Mouse (Mus musculus): ENCODE data around the gene Nfxl1. TPM values are rescaled to one million over a fixed set of nuclear protein-coding genes. Genes with fewer than 3 reads are reported as not detected.
"Not testable (repeated sequence)": the region's sequence is repeated elsewhere in the genome, so short reads cannot be mapped to it uniquely, and the experiment has no call there.

The Nfxl1 gene
- 6.9 TPM for polyA plus RNA-seq (2012; fragmentation: generic; extraction: Trizol)

DNA sequence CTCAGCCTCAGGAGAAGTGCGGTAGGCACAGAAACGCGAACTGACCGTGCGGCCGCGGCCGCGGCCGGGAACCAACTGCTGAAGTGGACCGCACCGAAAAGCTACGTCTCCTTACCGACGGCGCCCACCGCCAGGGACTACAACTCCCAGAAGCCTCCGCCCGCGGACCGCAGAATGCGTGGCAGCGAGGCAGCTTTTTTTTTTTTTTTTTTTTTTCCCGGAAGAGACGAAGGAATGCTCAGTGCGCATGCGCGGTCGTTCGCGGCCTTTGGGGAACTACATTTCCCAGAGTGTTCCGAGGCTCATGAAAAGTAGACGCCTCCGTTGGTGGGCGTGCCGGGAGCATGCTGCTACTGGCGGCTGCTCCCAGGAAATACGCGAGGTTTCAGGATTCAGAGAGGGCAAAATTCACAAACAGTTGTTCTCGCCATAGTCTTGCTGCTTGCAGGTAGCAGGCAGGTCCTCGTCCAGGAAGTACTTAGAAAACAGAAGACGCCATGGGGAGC is at the start of gene Nfxl1:
TSS of gene Nfxl1 (minus strand) at position 141 of the 506 bp plus-strand sequence.
- peaks cover 21% of the 10 kb centered on the region for H3K79me2 ChIP-seq (ENCODE audit: control insufficient read depth, insufficient read depth)
- H3K4me2 ChIP-seq (ENCODE audit: low read depth), result peak within 1 kb of the TSS; percentile 90
- peak within 1 kb of the TSS; percentile 58 for H3ac ChIP-seq (ENCODE audit: control insufficient read depth, insufficient read length)
- H3K4me3 ChIP-seq, result peak within 1 kb of the TSS; percentile 64
- TF ChIP-seq POLR2A (IDR thresholded peaks at IDR 0.05; ENCODE audit: insufficient read length, low read depth) (peak; percentile 64), MYOG (IDR thresholded peaks at IDR 0.05; ENCODE audit: control insufficient read depth in 1 of 3, insufficient read depth in 1 of 3, insufficient read length in 2 of 3, low read depth in 2 of 3) (no peak), E2F4 (IDR thresholded peaks at IDR 0.05; ENCODE audit: insufficient read depth) (no peak), POLR2AphosphoS2 (IDR thresholded peaks at IDR 0.05; ENCODE audit: insufficient read length, low read depth) (peak; percentile 52), REST (IDR thresholded peaks at IDR 0.05; ENCODE audit: insufficient read depth, insufficient read length) (no peak)
- H3K36me3 ChIP-seq (ENCODE audit: control insufficient read depth, insufficient read depth), result peaks cover 6% of the 10 kb centered on the region
- no peaks in the 10 kb centered on the region for H3K27me3 ChIP-seq (ENCODE audit: control insufficient read depth, insufficient read depth, insufficient read length)

- TF ChIP-seq MAX (IDR thresholded peaks at IDR 0.05; ENCODE audit: low read depth) (no peak), CEBPB (IDR thresholded peaks at IDR 0.05; ENCODE audit: insufficient read depth, poor library complexity, severe bottlenecking) (no peak), SRF (IDR thresholded peaks at IDR 0.05; ENCODE audit: control insufficient read depth, insufficient read length, low read depth) (no peak)
- H3ac ChIP-seq (ENCODE audit: control insufficient read depth, insufficient read length), result no peak overlapping the region
- H3K27me3 ChIP-seq (ENCODE audit: control insufficient read depth, insufficient read depth, insufficient read length), result no peaks in the 10 kb centered on the region
- H3K4me3 ChIP-seq, result no peak overlapping the region
- H3K36me3 ChIP-seq (ENCODE audit: control insufficient read depth, insufficient read depth), result no peaks in the 10 kb centered on the region
- H3K4me2 ChIP-seq (ENCODE audit: low read depth), result no peak overlapping the region
- H3K79me2 ChIP-seq (ENCODE audit: control insufficient read depth, insufficient read depth), result no peaks in the 10 kb centered on the region
Measured at GRCm38 (mm10) chr5:72603138-72603537, 43.7 kb upstream of the Nfxl1 start.

DNA sequence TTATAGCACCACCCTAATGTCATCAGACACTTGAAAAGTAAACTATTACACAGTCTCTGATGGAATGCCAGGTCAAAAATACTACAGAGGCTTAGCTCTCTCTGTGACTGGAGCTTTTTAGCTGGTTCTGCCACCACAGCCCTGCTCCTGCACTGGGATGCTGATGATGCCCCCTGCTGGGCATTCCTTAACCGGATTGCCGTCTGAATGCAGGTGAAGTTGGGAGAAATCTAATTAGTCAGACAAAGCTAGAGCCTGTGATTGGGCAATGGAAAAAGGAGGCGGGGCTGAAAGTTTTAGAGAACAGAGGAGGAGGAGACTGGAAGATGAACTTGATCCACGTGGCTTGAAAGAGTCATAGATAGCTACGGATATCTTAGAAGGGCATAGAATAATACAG is 41.5 kb upstream of the Nfxl1 start:
- TF ChIP-seq MAX (IDR thresholded peaks at IDR 0.05; ENCODE audit: low read depth) (no peak), USF1 (IDR thresholded peaks at IDR 0.05; ENCODE audit: low read depth) (no peak), REST (IDR thresholded peaks at IDR 0.05; ENCODE audit: insufficient read depth, insufficient read length) (no peak), TCF3 (IDR thresholded peaks at IDR 0.05; ENCODE audit: insufficient read length, low read depth) (no peak), MYOD1 (IDR thresholded peaks at IDR 0.05; ENCODE audit: control insufficient read depth in 1 of 3, insufficient read length in 2 of 3, low read depth in 2 of 3) (no peak), SRF (IDR thresholded peaks at IDR 0.05; ENCODE audit: control insufficient read depth, insufficient read length, low read depth) (no peak), CEBPB (IDR thresholded peaks at IDR 0.05; ENCODE audit: insufficient read depth, poor library complexity, severe bottlenecking) (no peak), E2F4 (IDR thresholded peaks at IDR 0.05; ENCODE audit: insufficient read depth) (no peak), MYOG (IDR thresholded peaks at IDR 0.05; ENCODE audit: control insufficient read depth in 1 of 3, insufficient read depth in 1 of 3, insufficient read length in 2 of 3, low read depth in 2 of 3) (no peak), TCF12 (IDR thresholded peaks at IDR 0.05; ENCODE audit: insufficient read depth, poor library complexity, severe bottlenecking) (no peak), POLR2AphosphoS2 (IDR thresholded peaks at IDR 0.05; ENCODE audit: insufficient read length, low read depth) (no peak), POLR2A (IDR thresholded peaks at IDR 0.05; ENCODE audit: insufficient read length, low read depth) (no peak)
- Histone ChIP-seq H3K36me3 (ENCODE audit: control insufficient read depth, insufficient read depth) (no peaks in the 10 kb centered on the region), H3K79me2 (ENCODE audit: control insufficient read depth, insufficient read depth) (no peaks in the 10 kb centered on the region), H3K27me3 (ENCODE audit: control insufficient read depth, insufficient read depth, insufficient read length) (no peaks in the 10 kb centered on the region), H3K4me3 (no peak overlapping the region), H3K4me2 (ENCODE audit: low read depth) (no peak overlapping the region), H3ac (ENCODE audit: control insufficient read depth, insufficient read length) (no peak overlapping the region)

- TF ChIP-seq E2F4 (IDR thresholded peaks at IDR 0.05; ENCODE audit: insufficient read depth) (no peak), CEBPB (IDR thresholded peaks at IDR 0.05; ENCODE audit: insufficient read depth, poor library complexity, severe bottlenecking) (no peak), POLR2AphosphoS2 (IDR thresholded peaks at IDR 0.05; ENCODE audit: insufficient read length, low read depth) (no peak), TCF3 (IDR thresholded peaks at IDR 0.05; ENCODE audit: insufficient read length, low read depth) (no peak)
- Histone ChIP-seq H3K27me3 (ENCODE audit: control insufficient read depth, insufficient read depth, insufficient read length) (peaks cover 7% of the 10 kb centered on the region), H3ac (ENCODE audit: control insufficient read depth, insufficient read length) (no peak within 1 kb of the TSS), H3K79me2 (ENCODE audit: control insufficient read depth, insufficient read depth) (no peaks in the 10 kb centered on the region), H3K36me3 (ENCODE audit: control insufficient read depth, insufficient read depth) (no peaks in the 10 kb centered on the region), H3K4me3 (no peak within 1 kb of the TSS), H3K4me2 (ENCODE audit: low read depth) (no peak within 1 kb of the TSS)
Measured at GRCm38 (mm10) chr5:72587192-72587681, 27.8 kb upstream of the Nfxl1 start, which contains the start of gene Gm5868. TSS of gene Gm5868 (minus strand) at chr5:72587551.

DNA sequence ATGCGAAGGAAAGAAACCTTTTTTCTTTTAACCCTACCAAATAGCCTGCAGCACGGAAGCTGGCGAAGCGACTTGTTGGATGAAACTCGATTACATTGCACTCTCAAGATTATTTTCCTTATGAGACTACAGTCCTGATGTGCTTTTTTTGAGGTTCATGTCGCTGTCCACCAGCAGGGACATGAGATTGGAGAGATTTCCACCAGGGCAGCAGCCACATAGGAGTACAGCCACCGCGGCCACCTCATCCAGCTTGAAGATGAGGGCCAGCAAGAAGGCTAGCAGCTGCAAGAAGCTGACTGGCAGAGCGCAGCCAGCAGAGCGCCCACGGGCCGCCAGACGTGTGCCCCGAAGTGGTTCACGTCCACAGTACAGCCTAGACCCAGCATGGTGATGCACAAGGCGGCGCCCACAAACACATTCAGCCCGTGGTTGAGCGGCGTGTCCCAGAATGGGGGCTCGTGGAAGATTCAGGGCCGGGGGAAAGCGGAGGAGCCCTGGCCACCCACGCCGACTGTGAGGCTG is 27.2 kb upstream of the Nfxl1 start:
- H3K4me2 ChIP-seq (ENCODE audit: low read depth); H3K4me3 ChIP-seq; H3ac ChIP-seq (ENCODE audit: control insufficient read depth, insufficient read length): not testable (repeated sequence)

DNA sequence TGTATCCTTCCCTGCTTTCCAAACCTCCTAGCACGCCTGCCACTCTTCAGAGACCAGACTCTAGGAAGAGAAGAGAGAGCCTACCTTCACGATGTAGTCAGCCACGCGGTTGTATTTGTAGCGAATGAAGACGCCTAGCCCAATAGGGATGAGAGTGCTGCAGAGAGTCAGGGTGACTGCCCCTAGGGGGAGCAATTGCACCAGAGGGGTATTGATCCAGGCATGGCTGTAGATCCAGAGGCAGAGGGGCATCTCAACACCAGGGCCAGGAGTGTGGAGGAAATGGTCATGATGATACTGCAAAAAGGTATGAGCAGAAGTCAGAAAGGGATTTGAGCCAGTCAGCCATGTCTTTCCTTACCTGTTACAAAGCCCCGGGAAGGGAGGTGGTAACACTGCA is 26.6 kb upstream of the Nfxl1 start:
- not testable (repeated sequence) for H3K27me3 ChIP-seq (ENCODE audit: control insufficient read depth, insufficient read depth, insufficient read length); H3K79me2 ChIP-seq (ENCODE audit: control insufficient read depth, insufficient read depth); H3ac ChIP-seq (ENCODE audit: control insufficient read depth, insufficient read length); H3K4me2 ChIP-seq (ENCODE audit: low read depth); H3K36me3 ChIP-seq (ENCODE audit: control insufficient read depth, insufficient read depth); H3K4me3 ChIP-seq

More for the DNA sequence above, 27.2 kb upstream of the Nfxl1 start:
- H3K27me3 ChIP-seq (ENCODE audit: control insufficient read depth, insufficient read depth, insufficient read length); H3K79me2 ChIP-seq (ENCODE audit: control insufficient read depth, insufficient read depth); H3K36me3 ChIP-seq (ENCODE audit: control insufficient read depth, insufficient read depth): not testable (repeated sequence)

- H3K27me3 ChIP-seq (ENCODE audit: control insufficient read depth, insufficient read depth, insufficient read length), result peaks cover 11% of the 10 kb centered on the region
Measured at GRCm38 (mm10) chr5:72580970-72581332, 21.5 kb upstream of the Nfxl1 start, which contains the start of gene Zar1. TSS of gene Zar1 (minus strand) at chr5:72581254.

GRCm38 (mm10) chr5:72580088-72580969 is 20.8 kb upstream of the Nfxl1 start:
- H3K27me3 ChIP-seq (ENCODE audit: control insufficient read depth, insufficient read depth, insufficient read length), result peaks cover 11% of the 10 kb centered on the region
- H3ac ChIP-seq (ENCODE audit: control insufficient read depth, insufficient read length); H3K79me2 ChIP-seq (ENCODE audit: control insufficient read depth, insufficient read depth); H3K36me3 ChIP-seq (ENCODE audit: control insufficient read depth, insufficient read depth); H3K4me3 ChIP-seq; H3K4me2 ChIP-seq (ENCODE audit: low read depth): not testable (repeated sequence)

More at GRCm38 (mm10) chr5:72580970-72581332, 21.5 kb upstream of the Nfxl1 start, which contains the start of gene Zar1:
- not testable (repeated sequence) for H3K36me3 ChIP-seq (ENCODE audit: control insufficient read depth, insufficient read depth); H3ac ChIP-seq (ENCODE audit: control insufficient read depth, insufficient read length); H3K79me2 ChIP-seq (ENCODE audit: control insufficient read depth, insufficient read depth); H3K4me3 ChIP-seq; H3K4me2 ChIP-seq (ENCODE audit: low read depth)

All from myocyte (in vitro differentiated cells).